Mouse (Mus musculus): ENCODE measurements at regions not wholly inside any gene's neighbourhood (a gene's known extent, or its start where the extent isn't known, plus 50 kb on each side); places are given as distances from the start of the nearest gene placed in this dataset.
A peak's percentile ranks its signal among the peaks of the same experiment; 100 is the strongest.

- no peak for DNase-seq (ENCODE audit: low spot score)
Measured at GRCm38 (mm10) chr6:49990522-49990858, 119.6 kb upstream of the Mpp6 start.

- no peak for DNase-seq (ENCODE audit: low spot score)
Measured at GRCm38 (mm10) chr6:49999365-49999764, 110.7 kb upstream of the Mpp6 start.

GRCm38 (mm10) chr6:50008074-50008473 lies 102.0 kb upstream of the Mpp6 start:
- DNase-seq (ENCODE audit: low spot score): no peak

- no peak for DNase-seq (ENCODE audit: low spot score)
Measured at GRCm38 (mm10) chr6:50008869-50009268, 101.2 kb upstream of the Mpp6 start.

GRCm38 (mm10) chr6:50009339-50009738 lies 100.7 kb upstream of the Mpp6 start:
- no peak for DNase-seq (ENCODE audit: low spot score)

- DNase-seq (ENCODE audit: low spot score): no peak
Measured at GRCm38 (mm10) chr6:50009856-50010255, 100.2 kb upstream of the Mpp6 start.

- DNase-seq (ENCODE audit: low spot score): no peak
Measured at GRCm38 (mm10) chr6:50011071-50011470, 99.0 kb upstream of the Mpp6 start.

GRCm38 (mm10) chr6:50011746-50012453 lies 98.1 kb upstream of the Mpp6 start:
- DNase-seq (ENCODE audit: low spot score): no peak

GRCm38 (mm10) chr6:50013067-50013466 lies 97.0 kb upstream of the Mpp6 start:
- no peak for DNase-seq (ENCODE audit: low spot score)

GRCm38 (mm10) chr6:50013842-50014241 lies 96.2 kb upstream of the Mpp6 start:
- no peak for DNase-seq (ENCODE audit: low spot score)

- no peak for DNase-seq (ENCODE audit: low spot score)
Measured at GRCm38 (mm10) chr6:50027981-50028380, 82.1 kb upstream of the Mpp6 start.

GRCm38 (mm10) chr6:50029895-50030515 lies 80.0 kb upstream of the Mpp6 start:
- no peak for DNase-seq (ENCODE audit: low spot score)

- DNase-seq (ENCODE audit: low spot score): no peak
Measured at GRCm38 (mm10) chr6:50031356-50031755, 78.7 kb upstream of the Mpp6 start.

GRCm38 (mm10) chr6:50032894-50033595 lies 77.0 kb upstream of the Mpp6 start:
- no peak for DNase-seq (ENCODE audit: low spot score)

GRCm38 (mm10) chr6:50037614-50038013 lies 72.4 kb upstream of the Mpp6 start:
- DNase-seq (ENCODE audit: low spot score): no peak

GRCm38 (mm10) chr6:50038369-50038768 lies 71.7 kb upstream of the Mpp6 start:
- DNase-seq (ENCODE audit: low spot score): no peak

GRCm38 (mm10) chr6:50041044-50041443 lies 69.0 kb upstream of the Mpp6 start:
- DNase-seq (ENCODE audit: low spot score): no peak

GRCm38 (mm10) chr6:50042127-50042526 lies 67.9 kb upstream of the Mpp6 start:
- DNase-seq (ENCODE audit: low spot score): no peak

- DNase-seq (ENCODE audit: low spot score): no peak
Measured at GRCm38 (mm10) chr6:50044165-50044564, 65.9 kb upstream of the Mpp6 start.

GRCm38 (mm10) chr6:50046721-50047120 lies 63.3 kb upstream of the Mpp6 start:
- DNase-seq (ENCODE audit: low spot score): no peak

GRCm38 (mm10) chr6:50052416-50052815 lies 57.6 kb upstream of the Mpp6 start:
- no peak for DNase-seq (ENCODE audit: low spot score)

GRCm38 (mm10) chr6:50053086-50053485 lies 57.0 kb upstream of the Mpp6 start:
- peak; percentile 9 for DNase-seq (ENCODE audit: low spot score)

- no peak for DNase-seq (ENCODE audit: low spot score)
Measured at GRCm38 (mm10) chr6:50054233-50054632, 55.8 kb upstream of the Mpp6 start.
